Mouse (Mus musculus) bone marrow macrophage, adult 2 months (primary cell): ENCODE measurements at regions not wholly inside any gene's neighbourhood (a gene's known extent, or its start where the extent isn't known, plus 50 kb on each side); places are given as distances from the start of the nearest gene placed in this dataset.

Experiments used
- CTCF ChIP-seq: IDR thresholded peaks from 2 replicates; pipeline ENCODE4 v1.5.1; 2012; ENCODE audit warnings: low read depth, mild to moderate bottlenecking, low read length, moderate library complexity
- POLR2A ChIP-seq: IDR thresholded peaks from 2 replicates; pipeline ENCODE4 v1.6.1; 2012; ENCODE audit warnings: mild to moderate bottlenecking, low read depth, low read length, borderline replicate concordance

- TF ChIP-seq CTCF (no peak), POLR2A (no peak)
Observed at GRCm38 (mm10) chr15:52508609-52509008, 1376.1 kb upstream of the Gm7489 start.
